Mouse (Mus musculus): Measurements from ENCODE around the gene 1810065E05Rik.

- TF ChIP-seq POLR2A (IDR thresholded peaks at IDR 0.05; ENCODE audit: low read depth, low read length) (no peak), CTCF (IDR thresholded peaks at IDR 0.05; ENCODE audit: extremely low read depth, insufficient read length, insufficient replicate concordance, low read depth, low read length) (no peak)
Measured at GRCm38 (mm10) chr11:58377273-58377672, 43.6 kb upstream of the 1810065E05Rik start.
